Mouse (Mus musculus) cerebellum, adult 9-10 months (tissue): ENCODE measurements around the gene Noa1.

Source experiments
- DNase-seq: peaks from one replicate; pipeline ENCODE4 v3.0.0; 2022

Gene Noa1

DNA sequence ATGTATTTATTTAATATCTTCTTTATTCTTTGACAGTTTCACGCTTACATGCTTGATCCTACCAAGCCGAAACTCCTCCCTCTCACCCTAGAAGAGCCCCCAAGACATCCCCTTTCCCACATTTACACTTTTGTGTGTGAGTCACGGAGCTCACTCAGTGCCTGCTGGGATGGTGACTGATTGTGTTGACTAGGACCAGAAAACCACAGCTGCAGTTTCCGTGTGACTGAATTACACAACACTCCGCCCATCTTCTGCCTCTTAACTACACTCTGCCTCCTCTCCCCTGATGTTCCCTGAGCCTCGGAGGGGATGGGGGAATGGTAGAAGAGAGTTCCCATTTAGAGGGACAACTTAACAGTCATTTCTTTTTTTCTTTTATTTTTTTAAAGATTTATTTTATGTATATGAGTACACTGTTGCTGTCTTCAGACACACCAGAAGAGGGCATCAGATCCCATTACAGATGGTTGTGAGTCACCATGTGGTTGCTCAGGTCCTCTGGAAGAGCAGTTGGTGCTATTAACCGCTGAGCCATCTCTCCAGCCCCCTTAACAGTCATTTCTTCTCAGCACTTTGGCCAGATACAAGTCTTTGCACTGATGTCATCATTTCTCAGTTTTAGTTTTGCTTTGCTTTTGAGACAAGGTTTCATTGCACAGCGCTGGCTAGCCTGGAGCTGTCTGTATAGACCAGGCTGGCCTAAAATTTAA is 57.6 kb downstream of the Noa1 start:
- no peak for DNase-seq

DNA sequence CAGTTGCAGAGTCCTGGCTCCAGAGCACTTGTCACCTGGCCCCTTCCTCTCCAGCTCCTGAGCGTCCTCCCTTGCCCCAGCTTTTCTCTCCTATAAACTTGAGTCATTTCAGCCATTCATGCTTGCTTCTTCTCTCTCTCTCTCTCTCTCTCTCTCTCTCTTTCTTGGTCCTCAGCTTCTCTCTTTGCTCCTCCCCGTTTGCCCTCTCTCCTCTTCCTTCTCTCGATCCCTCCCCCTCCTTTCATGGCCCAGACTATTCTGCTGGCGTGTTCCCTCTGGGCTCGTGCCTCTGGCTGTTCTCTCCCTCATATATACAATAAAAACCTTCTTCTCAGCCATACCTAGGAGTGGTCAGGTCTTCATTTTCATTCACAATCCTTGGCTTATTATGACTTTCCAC is 58.2 kb downstream of the Noa1 start:
- no peak for DNase-seq

DNA sequence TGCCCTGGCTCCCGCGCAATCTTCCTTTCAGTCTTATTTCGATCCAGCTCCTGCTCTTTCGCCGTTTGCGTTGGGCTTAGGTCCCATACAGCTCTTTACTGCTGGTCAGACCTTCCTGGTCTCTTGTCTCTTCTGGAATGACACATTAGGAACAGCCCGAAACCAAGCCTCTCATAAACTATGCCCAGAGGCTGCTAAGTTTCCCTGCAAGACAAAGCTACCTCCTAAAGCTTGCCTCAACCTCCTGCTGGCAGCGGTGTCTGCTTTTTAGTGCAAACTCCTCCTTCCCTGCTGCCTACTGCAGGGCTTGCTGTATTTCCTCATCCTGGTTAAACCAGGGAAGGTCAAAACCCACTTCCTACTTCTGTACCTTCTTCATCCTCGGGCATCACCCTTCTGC is 59.8 kb downstream of the Noa1 start:
- no peak for DNase-seq

DNA sequence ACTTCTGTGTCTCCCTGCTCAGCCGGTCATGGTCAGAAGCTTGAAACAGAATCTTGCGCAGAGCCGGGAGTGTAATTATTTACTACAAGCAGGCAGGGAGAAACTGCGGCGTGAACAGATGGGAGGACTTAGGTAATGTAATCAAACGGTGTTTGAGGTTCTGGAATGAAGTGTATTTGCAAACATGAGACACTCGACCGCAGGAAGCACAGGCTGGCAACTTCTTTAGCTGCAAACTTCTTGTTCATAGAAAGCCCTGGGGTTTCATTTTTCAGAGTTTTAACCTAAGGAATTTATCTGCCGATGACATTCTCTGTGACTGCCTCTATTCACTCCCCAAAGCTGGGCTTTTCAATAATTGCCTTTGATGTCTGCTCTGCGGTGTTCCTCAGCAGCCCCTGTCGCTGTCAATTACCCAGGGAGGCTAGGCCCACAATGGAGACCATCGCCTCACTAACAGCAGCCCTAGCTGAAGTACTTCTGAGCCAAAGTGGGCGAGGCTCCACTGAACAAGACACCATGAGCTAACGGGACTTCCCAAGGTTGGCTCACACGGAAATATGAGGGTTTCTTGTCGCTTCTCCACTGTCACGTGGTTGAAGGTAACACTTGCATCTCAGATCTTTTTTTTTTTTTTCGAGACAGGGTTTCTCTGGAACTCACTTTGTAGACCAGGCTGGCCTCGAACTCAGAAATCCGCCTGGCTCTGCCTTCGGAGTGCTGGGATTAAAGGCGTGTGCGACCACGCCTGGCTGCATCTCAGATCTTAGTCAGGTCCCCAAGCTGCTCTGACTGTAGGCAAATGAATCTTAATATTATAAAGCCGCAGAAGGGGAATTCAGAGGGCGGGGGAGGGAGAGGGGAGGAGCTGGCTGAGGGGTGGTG is 63.9 kb downstream of the Noa1 start:
- no peak for DNase-seq

DNA sequence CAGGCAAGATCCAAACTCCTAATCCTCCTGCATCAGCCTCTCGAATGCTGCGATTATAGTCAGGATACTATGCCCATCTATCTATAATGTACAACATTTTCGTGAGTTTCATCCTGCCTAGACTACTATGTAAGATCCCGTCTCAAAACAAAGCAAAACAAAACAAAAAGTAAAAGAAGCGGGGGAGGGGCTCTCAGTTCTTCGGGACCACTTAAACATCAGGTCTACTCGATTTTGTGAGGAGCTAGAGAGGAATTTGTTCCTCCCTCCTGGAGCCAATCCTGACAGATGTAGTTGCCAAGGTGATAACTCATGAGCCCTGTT is 64.5 kb downstream of the Noa1 start:
- DNase-seq = no peak

DNA sequence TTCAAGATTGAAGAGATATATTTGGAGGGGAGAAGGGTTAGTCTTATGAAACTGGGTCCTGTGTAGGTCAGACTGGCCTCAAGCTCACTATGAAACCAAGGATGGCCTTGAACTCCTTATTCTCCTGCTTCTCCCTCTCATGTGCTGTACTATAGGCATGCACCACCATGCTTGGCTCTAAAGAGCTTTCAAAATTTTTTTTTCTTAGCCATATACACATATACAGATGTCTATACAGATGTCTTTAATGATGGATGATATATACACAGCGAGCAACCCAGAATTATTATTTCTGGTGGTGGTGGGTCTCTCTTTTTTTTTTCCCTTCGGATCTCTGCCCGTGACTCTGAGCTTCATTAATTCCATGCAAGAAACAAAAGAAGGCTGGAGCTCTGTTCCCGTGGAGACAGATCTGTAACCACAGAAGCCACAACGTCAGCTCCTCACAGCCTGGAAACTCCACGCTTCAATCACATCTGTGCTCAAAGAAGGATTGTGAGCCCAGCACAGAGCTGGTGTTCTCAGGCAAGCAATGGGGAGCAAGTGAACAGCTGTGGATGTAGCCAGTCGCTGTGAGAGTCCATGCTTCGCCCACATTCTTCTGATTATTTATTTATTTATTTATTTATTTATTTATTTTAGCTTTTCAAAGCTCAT is 65.4 kb downstream of the Noa1 start:
- no peak for DNase-seq
